Mouse (Mus musculus): ENCODE measurements around the gene Hpd.

DNA sequence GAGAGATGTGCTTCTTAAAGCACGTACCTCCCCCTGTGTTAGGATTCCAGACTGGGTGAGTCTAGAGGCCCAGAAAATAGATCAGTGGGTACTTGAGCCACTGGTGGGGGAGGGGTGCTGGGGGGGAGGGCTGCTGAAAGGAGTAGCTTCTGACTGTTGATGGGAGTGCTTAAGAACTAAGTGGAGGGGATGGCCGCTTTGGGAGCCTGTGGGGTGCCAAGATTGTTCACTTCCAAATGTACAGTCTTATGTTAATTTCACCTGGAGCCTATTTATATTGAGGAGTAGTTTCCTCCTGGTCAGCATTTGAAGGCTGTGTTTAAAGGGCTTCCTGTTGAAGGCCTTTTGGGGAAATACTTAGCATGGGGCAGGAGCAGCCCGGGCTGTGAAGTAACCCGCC, 24.6 kb downstream of the Hpd start:
- no peak for TF ChIP-seq CEBPB (IDR thresholded peaks at IDR 0.05; ENCODE audit: low read depth)
- no peak for TF ChIP-seq MAX (IDR thresholded peaks at IDR 0.05)
